Mouse (Mus musculus) layer of hippocampus, adult 2 months (tissue): ENCODE measurements around the gene Ints3. TPM values are rescaled to one million over a fixed set of nuclear protein-coding genes. Genes with fewer than 3 reads are reported as not detected.

Experiments
- DNase-seq, 2 experiments: peaks; one replicate each; pipeline ENCODE4 v3.0.0; 2022; ENCODE audit warnings: low spot score in 2 of 2
- H3K27ac ChIP-seq: fragments of 200-600 bp; 2 replicates; pipeline ENCODE4 v1.8.1; 2022
- H3K4me3 ChIP-seq: fragments of 200-600 bp; 2 replicates; pipeline ENCODE4 v1.8.1; 2022; ENCODE audit warnings: mild to moderate bottlenecking
- CTCF ChIP-seq: fragments of 200-600 bp; conservative IDR thresholded peaks from 2 replicates; pipeline ENCODE4 v1.8.1; 2022; ENCODE audit warnings: antibody characterized with exemption, mild to moderate bottlenecking, moderate library complexity
- total RNA-seq, 2 experiments: library from RNA; stranded (reverse); gene quantifications; 2 replicates each; pipeline ENCODE4 v1.2.3; 2021

Ints3 gene
- total RNA-seq, 2 experiments from 2014 or later = 74.1 to 75.4 TPM

- Histone ChIP-seq H3K4me3 (no peak overlapping the region), H3K27ac (no peak overlapping the region)
- DNase-seq = no peak
- TF ChIP-seq CTCF = no peak
Measured at GRCm38 (mm10) chr3:90460315-90460714, 26.9 kb upstream of the Ints3 start.

GRCm38 (mm10) chr3:90459727-90460126 is 26.3 kb upstream of the Ints3 start:
- Histone ChIP-seq H3K4me3 (no peak overlapping the region), H3K27ac (no peak overlapping the region)
- DNase-seq = no peak
- no peak for TF ChIP-seq CTCF

- H3K4me3 ChIP-seq = no peak overlapping the region
- H3K27ac ChIP-seq = no peak overlapping the region
- DNase-seq = no peak
- TF ChIP-seq CTCF = no peak
Measured at GRCm38 (mm10) chr3:90454931-90455330, 21.5 kb upstream of the Ints3 start.

- peak; percentile 52 to 74 for DNase-seq
- peak overlapping the region; percentile 85 for H3K27ac ChIP-seq
- no peak for TF ChIP-seq CTCF
- H3K4me3 ChIP-seq = no peak overlapping the region
Measured at GRCm38 (mm10) chr3:90451396-90452095, 18.1 kb upstream of the Ints3 start.

- H3K27ac ChIP-seq = peak overlapping the region; percentile 85
- no peak for DNase-seq
- H3K4me3 ChIP-seq = no peak overlapping the region
- no peak for TF ChIP-seq CTCF
Measured at GRCm38 (mm10) chr3:90450874-90451273, 17.5 kb upstream of the Ints3 start.

GRCm38 (mm10) chr3:90448626-90449025 is 15.2 kb upstream of the Ints3 start:
- Histone ChIP-seq H3K27ac (no peak overlapping the region), H3K4me3 (no peak overlapping the region)
- no peak for TF ChIP-seq CTCF
- DNase-seq = no peak

- DNase-seq = no peak
- TF ChIP-seq CTCF = no peak
- peak overlapping the region; percentile 84 for H3K27ac ChIP-seq
- H3K4me3 ChIP-seq = peak overlapping the region; percentile 49; the same call in 1 of the 2 replicates
Measured at GRCm38 (mm10) chr3:90447123-90447494, 13.7 kb upstream of the Ints3 start.

- DNase-seq = peak; percentile 53 to 59
- TF ChIP-seq CTCF = 0 out of 2 replicates have a peak, but pooled peaks have one; percentile 6
- Histone ChIP-seq H3K4me3 (peak overlapping the region; percentile 49), H3K27ac (peak overlapping the region; percentile 84)
Measured at GRCm38 (mm10) chr3:90446389-90447122, 13.1 kb upstream of the Ints3 start.

- Histone ChIP-seq H3K27ac (peak overlapping the region; percentile 84), H3K4me3 (peak overlapping the region; percentile 49)
- no peak for TF ChIP-seq CTCF
- DNase-seq = no peak
Measured at GRCm38 (mm10) chr3:90445417-90446200, 12.2 kb upstream of the Ints3 start.

GRCm38 (mm10) chr3:90443977-90444376 is 10.6 kb upstream of the Ints3 start:
- no peak for TF ChIP-seq CTCF
- DNase-seq = no peak
- Histone ChIP-seq H3K27ac (no peak overlapping the region), H3K4me3 (no peak overlapping the region)

- Histone ChIP-seq H3K27ac (no peak overlapping the region), H3K4me3 (no peak overlapping the region)
- no peak for TF ChIP-seq CTCF
- DNase-seq = no peak
Measured at GRCm38 (mm10) chr3:90440756-90441155, 7.3 kb upstream of the Ints3 start.

- DNase-seq = no peak
- no peak for TF ChIP-seq CTCF
- Histone ChIP-seq H3K4me3 (no peak overlapping the region), H3K27ac (no peak overlapping the region)
Measured at GRCm38 (mm10) chr3:90437131-90437530, 3.7 kb upstream of the Ints3 start.
